Mouse (Mus musculus): ENCODE data around the gene P2rx3.

GRCm38 (mm10) chr2:85026178-85026577 lies 11.1 kb downstream of the P2rx3 start:
- TF ChIP-seq CTCF (conservative IDR thresholded peaks at IDR 0.05; ENCODE audit: low read length) (no peak), NANOG (IDR thresholded peaks at IDR 0.05; ENCODE audit: borderline replicate concordance, low read length) (no peak), POU5F1 (IDR thresholded peaks at IDR 0.05; ENCODE audit: borderline replicate concordance, low read length) (no peak)
